Mouse (Mus musculus): ENCODE results near the gene Znrd1as.

The Znrd1as gene

DNA sequence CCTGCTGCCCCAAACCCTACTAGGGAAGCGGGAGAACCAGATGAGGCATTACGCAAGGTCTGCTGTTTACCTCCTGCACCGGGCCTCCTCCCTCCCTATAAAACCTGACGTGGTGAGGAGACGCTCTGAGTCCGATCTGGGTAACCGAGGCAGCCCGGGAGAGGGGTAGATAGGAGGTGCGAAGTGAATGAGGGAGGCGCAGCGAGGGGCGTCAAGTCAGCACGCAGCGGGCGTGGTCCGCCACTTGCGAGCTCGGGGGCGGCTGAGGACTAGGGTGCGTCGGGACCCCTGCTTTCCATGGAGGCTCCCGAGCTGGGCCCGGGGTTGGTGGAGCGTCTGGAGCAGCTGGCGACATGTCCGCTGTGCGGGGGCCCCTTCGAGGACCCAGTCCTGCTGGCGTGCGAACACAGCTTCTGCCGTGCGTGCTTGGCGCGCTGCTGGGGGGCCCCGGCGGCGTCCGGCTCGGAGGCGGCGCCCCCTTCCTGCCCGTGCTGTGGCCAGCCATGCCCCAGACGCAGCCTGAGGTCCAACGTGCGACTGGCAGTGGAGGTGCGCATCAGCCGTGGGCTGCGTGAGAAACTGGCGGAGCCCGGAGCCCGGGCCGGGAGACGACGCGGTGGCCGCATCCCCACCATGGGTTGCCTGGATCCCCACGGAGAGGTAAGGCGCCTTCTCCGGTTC is 15.5 kb upstream of the Znrd1as start, which contains the start of gene Rnf39:
TSS of gene Rnf39 (plus strand) at position 128 of the 681 bp plus-strand sequence.
- POLR2A ChIA-PET = interaction anchor here (0.6 to 2.2 kb wide), 15 partner anchors 13 to 255 kb away, joined by 3 to 6 read pairs (median 4); partner anchors contain the start of genes Gabbr1 (in 2 of the 4), Znrd1 (in 1 of the 4) and Znrd1as (in 1 of the 4)

DNA sequence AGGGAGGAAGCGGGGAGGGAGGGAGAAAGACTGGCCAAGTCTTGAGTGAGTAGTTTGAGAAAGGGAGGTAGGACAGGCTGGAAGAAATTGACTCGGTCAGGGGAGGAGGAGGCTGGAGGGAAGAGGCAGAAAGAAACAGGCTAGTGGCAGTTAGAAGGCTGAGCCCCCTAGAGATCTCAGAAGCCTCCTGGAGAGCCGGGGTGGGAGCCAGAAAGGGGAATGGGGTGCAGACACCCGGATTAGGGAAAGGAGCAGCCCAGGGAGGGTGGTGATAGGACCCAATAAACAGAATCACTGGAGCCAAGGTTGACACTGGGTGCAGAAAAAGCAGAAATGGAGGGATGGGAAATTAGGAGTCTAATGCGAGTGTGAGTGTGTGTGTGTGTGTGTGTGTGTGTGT is 14.7 kb upstream of the Znrd1as start:
- ChIA-PET POLR2A (interaction anchor here in 2 of 4 experiments (0.7 to 2.2 kb wide), 10 partner anchors 14 to 254 kb away, joined by 3 to 6 read pairs (median 3); partner anchors contain the start of genes H2-M5 (in 1 of the 2) and Trim15 (in 1 of the 2)), CTCF (no interaction called here)

More for the DNA sequence above, 15.5 kb upstream of the Znrd1as start, which contains the start of gene Rnf39:
- CTCF ChIA-PET = interaction anchor here in 2 of 4 experiments (0.5 to 0.6 kb wide), 3 partner anchors 20 to 94 kb away, joined by 3 to 9 read pairs (median 3); no protein-coding TSS in a partner anchor

DNA sequence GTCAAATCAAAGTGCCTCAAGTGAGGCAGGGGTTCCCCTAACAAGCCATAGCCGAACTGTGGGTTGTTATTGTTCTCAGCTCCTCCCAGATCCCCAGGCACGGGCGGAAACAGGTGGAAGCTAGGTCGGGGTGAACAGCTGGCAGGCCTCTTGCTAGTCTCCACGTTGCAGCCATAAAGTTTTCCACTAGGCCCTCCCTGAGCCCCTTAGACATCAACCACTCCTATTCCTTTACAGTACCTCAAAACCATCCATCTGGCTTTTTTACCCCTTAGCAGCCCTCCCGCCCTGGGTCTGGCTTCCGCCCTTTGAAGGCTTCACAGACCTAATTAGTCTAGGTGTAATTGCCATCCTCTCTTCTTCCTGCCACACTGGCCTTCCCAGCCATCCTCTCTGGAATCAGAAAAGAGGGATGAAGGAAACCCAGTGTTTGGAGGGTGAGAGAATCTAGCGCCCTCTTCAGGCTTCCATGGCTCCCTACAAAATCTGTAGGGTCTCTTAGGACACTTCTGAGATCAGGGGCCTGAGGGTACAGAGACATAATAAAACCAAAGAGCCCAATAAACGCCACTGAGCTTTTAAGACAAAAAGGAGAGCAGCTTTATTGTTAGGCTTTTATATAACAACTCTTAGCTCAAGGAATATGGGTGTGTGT is 14.1 kb upstream of the Znrd1as start:
- POLR2A ChIA-PET = interaction anchor here in 2 of 4 experiments (0.7 to 1.6 kb wide), 7 partner anchors 13 to 106 kb away, joined by 3 to 6 read pairs (median 3); partner anchors contain the start of genes H2-M5 (in 1 of the 2) and Trim15 (in 1 of the 2)
- CTCF ChIA-PET = no interaction called here

DNA sequence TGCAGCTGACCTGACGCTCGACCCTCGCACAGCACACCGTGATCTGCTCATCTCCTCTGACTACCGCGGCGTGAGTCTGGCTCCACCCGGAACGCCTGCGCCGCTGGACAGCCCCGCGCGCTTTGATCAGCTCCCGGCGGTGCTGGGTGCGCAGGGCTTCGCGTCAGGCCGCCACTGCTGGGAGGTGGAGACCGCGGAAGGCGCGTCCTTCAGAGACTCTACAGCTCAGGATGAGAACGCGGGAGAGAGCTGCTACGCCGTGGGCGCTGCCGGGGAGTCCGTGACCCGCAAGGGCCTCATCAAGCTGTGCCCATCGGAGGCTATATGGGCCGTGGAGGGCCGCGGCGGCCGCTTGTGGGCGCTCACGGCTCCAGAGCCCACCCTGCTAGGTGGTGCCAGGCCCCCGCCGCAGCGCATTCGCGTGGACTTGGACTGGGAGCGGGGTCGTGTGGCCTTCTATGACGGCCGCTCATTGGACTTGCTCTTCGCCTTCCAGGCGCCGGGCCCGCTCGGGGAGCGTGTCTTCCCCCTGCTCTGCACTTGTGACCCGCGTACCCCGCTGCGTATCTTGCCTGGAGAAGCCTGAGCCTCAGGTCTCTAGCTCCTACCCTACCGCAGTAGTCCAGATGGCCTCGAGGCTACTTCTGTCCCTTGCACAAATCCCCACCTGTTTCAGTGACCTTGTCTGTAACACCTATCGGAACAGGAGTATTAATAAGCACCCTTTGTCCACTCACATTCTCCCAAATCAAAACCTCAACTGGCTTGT is 11.2 kb upstream of the Znrd1as start:
- ChIA-PET CTCF (interaction anchor here (0.5 to 1.6 kb wide), 14 partner anchors 9 to 136 kb away, joined by 3 to 6 read pairs (median 4); partner anchors contain the start of genes Znrd1 (in 1 of the 4) and Znrd1as (in 1 of the 4)), POLR2A (interaction anchor here (0.6 to 2.4 kb wide), 46 partner anchors 10 to 251 kb away, joined by 3 to 17 read pairs (median 4); partner anchors contain the start of genes Znrd1 (in 4 of the 4), Znrd1as (in 4 of the 4), Gabbr1 (in 2 of the 4) and H2-M5 (in 1 of the 4))

DNA sequence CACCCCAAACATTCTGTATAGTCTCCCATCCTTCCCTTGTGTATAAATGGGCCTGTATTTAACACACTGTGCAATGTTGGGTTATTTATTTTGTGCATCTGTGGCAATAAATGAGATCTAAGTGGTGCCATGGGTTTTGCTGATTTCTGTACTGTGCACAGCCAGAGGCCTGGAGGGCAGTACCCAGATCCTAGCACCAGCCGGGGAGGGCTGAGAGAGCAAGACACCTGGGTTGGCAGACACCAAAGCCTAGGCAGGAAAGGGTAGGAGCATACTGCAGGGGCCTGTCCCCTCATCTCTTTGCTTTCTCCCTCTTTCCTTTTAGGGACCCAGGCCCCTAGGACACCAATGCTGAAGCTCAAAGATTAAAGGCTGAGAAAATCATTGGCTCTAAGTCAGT is 10.1 kb upstream of the Znrd1as start:
- CTCF ChIA-PET = interaction anchor here in 2 of 4 experiments (0.7 to 1.6 kb wide), 2 partner anchors 56 to 59 kb away, joined by 3 to 6 read pairs; no protein-coding TSS in a partner anchor
- POLR2A ChIA-PET = interaction anchor here in 2 of 4 experiments (0.9 to 1.8 kb wide), 6 partner anchors 12 to 112 kb away, joined by 3 to 7 read pairs (median 4); no protein-coding TSS in a partner anchor

DNA sequence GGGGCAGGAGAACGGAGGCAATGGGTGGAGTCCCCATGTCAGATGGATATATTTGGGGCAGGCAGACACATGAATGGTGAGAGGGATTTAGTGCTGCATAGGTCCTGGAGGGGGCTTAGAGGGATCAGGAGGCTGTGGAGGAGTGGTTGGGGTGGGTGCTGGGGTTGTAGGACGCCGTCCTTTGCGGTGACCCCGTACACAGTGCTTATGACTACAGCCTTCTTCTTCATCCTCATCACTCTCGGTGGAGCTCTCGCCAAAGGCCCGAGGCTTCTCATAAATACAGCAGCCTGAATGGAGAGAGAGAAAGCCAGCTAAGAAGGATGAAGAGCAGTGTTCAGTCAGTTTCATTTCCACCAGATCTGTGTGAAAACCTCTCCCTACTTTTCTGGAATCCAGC is 9.1 kb upstream of the Znrd1as start:
- ChIA-PET POLR2A (interaction anchor here in 2 of 4 experiments (0.6 to 1.1 kb wide), 5 partner anchors 9 to 1028 kb away, joined by 3 read pairs; partner anchors contain the start of genes Zfp57 (in 1 of the 2), Znrd1 (in 1 of the 2) and Znrd1as (in 1 of the 2)), CTCF (interaction anchor here in 1 of 4 experiments (1.2 kb wide), 1 partner anchor 34 kb away, joined by 3 read pairs; no protein-coding TSS in a partner anchor)

DNA sequence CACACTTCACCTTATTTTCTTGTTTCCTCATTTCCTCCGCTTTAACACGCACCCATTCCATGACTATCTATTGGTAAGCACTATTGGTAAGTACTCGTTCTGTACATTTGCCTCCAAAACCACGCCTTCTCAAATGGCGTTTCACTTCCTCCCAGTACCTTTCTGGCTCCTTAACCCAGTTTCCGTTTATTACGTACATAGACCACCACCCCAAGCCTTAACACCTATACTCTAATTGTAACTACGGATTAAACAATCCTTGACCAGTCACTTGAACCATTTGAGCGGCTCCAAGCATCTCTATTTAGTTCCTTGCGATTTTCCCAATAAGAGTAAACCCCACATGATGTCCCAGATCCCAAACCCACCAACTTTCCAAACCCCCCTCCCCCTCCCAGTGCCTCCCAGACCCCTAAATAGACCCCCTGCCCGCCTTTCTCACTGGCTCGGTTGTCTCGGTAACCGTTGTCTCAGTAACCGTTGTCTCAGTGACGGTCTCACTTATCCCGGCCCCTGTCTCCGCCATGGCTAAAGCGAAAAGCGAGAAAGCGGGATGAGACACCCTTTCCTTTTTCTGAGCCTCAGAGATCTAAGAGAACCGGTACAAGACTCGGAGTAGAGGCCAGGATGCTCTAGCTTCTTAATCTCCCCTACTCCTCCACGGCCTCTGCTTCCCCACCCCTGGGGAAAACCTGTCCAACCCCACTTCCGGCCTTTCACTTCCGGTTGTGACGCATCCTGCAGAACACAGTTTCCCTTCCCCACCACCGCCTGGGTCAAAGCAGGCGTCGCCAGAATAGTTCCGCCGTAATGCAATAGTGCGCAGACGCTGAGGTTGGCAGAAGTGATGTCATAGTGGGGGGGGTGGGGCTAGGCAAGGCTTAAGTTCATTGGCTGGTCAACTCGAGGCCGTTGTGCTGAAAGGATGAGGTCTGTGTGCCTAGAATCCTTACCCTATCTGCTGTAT is 7.1 kb upstream of the Znrd1as start, which contains the start of gene Ppp1r11:
TSS of gene Ppp1r11 (minus strand) at position 761 of the 967 bp plus-strand sequence.
- ChIA-PET CTCF (interaction anchor here in 1 of 4 experiments (0.6 kb wide), 1 partner anchor 37 kb away, joined by 4 read pairs; no protein-coding TSS in a partner anchor), POLR2A (interaction anchor here in 3 of 4 experiments (0.6 to 2.5 kb wide), 23 partner anchors 9 to 129 kb away, joined by 3 to 15 read pairs (median 4); partner anchors contain the start of gene 2410137M14Rik (in 1 of the 3))

DNA sequence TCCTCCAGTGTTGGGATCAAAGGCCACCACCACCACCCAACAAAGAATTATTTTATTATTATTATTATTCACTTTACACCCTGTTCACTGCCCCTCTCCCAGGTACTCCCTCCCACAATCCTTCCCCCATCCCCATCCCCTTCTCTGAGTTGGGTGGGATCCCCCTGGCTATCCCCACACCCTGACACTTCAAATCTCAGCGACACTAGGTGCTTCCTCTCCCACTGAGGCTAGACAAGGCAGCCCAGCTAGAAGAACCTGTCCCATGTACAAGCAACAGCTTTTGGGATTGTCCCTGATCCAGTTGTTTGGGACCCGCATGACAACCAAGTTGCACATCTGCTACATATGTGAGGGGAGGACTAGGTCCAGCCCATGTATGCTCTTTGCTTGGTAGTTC is 5.8 kb upstream of the Znrd1as start:
- ChIA-PET CTCF (no interaction called here), POLR2A (interaction anchor here (0.6 to 2.5 kb wide), 12 partner anchors 8 to 102 kb away, joined by 3 to 15 read pairs (median 4); no protein-coding TSS in a partner anchor)

DNA sequence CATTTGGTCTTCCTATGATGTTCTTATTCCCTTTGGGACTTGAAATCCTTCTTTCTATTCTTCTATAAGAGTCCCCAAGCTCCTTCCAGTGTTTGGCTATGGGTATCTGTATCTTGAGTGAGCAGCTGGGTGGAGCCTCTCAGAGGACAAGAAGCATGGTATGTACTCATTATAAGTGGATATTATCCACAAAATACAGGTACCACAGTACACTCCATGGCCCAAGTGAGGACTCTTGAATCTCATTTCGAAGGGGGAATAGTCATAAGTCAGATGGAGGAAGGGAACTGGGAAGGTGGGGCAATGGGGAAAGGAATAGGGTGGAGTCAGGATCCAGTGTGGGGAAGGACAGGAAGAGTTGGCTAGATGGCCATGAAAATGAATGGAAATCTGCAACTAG is 5.3 kb upstream of the Znrd1as start:
- CTCF ChIA-PET = no interaction called here

DNA sequence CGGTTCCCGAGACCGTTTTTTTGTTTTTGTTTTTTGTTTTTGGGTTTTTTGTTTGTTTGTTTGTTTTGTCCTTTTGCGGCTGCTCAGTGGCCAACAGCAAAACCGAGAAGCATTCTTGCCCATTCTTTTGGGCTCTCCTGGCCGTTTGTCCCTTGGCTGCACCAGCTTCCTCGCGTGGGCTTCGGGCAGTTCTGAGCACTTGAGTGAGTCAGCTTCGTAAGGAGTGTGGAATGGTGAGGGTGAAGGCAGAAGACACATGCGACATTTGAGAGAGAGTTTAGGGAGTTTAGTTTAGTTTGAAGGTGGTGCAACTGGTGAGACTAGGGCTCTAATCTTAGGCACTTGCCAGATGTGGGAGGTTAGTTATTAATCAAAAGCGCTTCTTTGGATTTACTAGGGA is 492 bp downstream of the Znrd1as start:
- POLR2A ChIA-PET = interaction anchor here (0.6 to 6.6 kb wide), 26 partner anchors 11 to 124 kb away, joined by 3 to 48 read pairs (median 6); partner anchors contain the start of genes 2410137M14Rik (in 3 of the 4), Gabbr1 (in 1 of the 4) and Rnf39 (in 1 of the 4)
- CTCF ChIA-PET = interaction anchor here in 1 of 4 experiments (0.9 kb wide), 1 partner anchor 12 kb away, joined by 3 read pairs; no protein-coding TSS in a partner anchor

More for the DNA sequence above, 5.3 kb upstream of the Znrd1as start:
- POLR2A ChIA-PET = interaction anchor here in 3 of 4 experiments (0.5 to 2.5 kb wide), 5 partner anchors 17 to 93 kb away, joined by 3 to 15 read pairs (median 3); partner anchors contain the start of gene Gabbr1 (in 1 of the 3)

DNA sequence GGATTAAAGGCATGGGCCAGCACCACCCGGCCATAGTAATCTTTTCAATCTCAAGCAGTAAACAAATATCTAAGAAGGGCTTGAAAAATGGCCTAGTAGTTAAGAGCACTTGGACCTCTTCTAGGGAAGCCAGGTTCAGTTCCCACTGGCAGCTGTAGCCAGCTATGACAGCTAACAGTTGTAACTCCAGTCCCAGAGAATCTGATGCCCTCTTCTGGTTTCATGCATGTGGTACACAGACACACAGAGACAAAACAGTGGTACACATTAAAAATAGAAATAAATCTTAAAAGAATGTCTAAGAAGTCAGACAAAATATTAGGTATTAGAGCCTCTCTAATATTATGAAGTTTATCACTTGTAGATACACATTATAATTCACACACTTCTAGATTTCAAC is 2.7 kb downstream of the Znrd1as start:
- ChIA-PET POLR2A (interaction anchor here (0.7 to 6.6 kb wide), 15 partner anchors 9 to 121 kb away, joined by 3 to 50 read pairs (median 6); partner anchors contain the start of genes 2410137M14Rik (in 2 of the 4), Gabbr1 (in 1 of the 4) and Ppp1r11 (in 1 of the 4)), CTCF (interaction anchor here in 1 of 4 experiments (0.6 kb wide), 1 partner anchor 9 kb away, joined by 3 read pairs; no protein-coding TSS in a partner anchor)

DNA sequence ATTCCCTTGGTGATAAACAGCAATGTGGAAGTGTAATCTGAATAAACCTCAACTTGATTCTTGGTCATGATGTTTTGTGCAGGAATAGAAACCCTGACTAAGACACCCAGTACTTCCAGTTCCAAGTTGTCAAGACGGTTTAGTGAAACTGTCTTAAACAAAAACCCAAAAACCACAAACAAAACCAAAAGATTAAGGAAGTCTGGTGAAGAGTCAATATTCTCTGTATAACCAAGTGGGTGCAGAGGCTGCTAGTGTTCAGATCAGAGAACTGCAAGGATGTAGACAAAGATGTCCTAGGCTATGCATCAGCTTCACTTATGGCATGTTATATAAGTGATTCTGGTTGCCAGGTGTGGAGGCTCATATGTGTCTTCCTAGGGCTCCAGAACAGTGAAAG is 8.5 kb downstream of the Znrd1as start:
- ChIA-PET POLR2A (interaction anchor here in 3 of 4 experiments (0.6 to 13.6 kb wide), 8 partner anchors 8 to 103 kb away, joined by 3 to 424 read pairs (median 3); partner anchors contain the start of genes 2410137M14Rik (in 1 of the 3), H2-M5 (in 1 of the 3) and Zfp57 (in 1 of the 3)), CTCF (interaction anchor here in 1 of 4 experiments (1.3 kb wide), 1 partner anchor 52 kb away, joined by 3 read pairs; no protein-coding TSS in a partner anchor)

DNA sequence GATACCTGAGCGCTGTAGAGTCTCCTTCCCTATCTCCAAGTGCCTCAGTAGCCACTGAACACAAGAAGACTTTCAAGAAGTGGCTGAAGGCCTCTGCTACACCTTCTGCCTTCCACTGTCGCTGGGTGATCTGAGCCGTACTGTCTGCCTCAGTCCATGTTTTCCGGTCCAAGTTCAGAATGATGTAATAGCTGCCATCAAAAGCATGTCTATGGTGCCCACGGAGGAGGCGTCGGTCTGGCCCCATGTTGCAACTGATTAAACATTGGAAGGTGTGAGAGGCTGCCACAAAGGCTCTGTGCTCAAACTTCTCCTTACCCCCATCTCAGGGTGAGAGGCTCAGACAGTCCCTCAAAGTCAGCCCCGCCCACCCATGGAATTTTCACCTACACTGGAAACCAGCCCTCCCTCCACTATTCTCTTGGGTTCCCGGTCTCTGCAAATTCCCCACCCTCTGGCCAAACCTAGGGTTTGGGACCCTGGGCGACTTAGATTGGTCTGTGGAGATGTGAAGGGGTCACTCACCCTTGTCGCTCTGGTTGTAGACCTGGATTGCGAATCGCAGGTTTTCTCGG is 12.0 kb downstream of the Znrd1as start:
- CTCF ChIA-PET = interaction anchor here in 2 of 4 experiments (0.8 to 1.4 kb wide), 4 partner anchors 10 to 79 kb away, joined by 3 to 7 read pairs (median 4); no protein-coding TSS in a partner anchor

DNA sequence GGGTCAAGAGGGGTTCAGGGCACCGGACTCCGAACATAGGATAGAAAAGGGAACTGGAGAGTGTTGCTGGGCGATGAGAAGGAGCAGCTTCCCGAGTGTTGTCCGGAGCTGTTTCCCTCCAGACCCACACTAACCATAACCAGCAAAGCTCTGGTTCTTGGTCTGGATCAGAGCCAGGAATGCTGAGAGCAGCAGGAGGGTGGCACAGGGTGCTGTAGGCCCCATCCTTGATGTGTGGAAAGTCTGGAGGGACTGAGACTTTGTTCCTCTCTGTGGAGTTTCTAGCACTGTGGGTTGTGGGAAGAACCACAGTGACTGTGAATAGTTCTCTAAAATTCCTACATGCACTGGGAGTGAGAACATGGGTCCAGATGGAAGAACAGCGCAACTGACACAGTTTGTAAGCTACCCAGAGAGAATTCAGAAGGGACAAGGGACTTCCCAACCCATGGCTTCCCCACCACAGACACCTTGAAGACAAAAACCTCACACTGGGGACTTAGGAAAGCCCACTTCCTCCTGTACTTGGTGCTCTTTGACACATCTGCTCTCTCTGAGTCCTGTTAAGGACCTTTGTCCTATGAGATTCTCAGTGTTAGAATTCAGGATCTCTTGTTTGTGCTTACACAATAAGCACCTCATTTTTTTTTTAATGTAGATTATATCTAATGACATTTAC is 12.9 kb downstream of the Znrd1as start:
- CTCF ChIA-PET = interaction anchor here in 2 of 4 experiments (0.8 to 1.4 kb wide), 4 partner anchors 10 to 79 kb away, joined by 3 to 7 read pairs (median 4); no protein-coding TSS in a partner anchor

More for the DNA sequence above, 12.0 kb downstream of the Znrd1as start:
- POLR2A ChIA-PET = interaction anchor here (0.6 to 13.6 kb wide), 46 partner anchors 8 to 1211 kb away, joined by 3 to 424 read pairs (median 5); partner anchors contain the start of genes 2410137M14Rik (in 4 of the 4), Znrd1 (in 3 of the 4), Znrd1as (in 3 of the 4) and H2-M5 (in 2 of the 4)

More for the DNA sequence above, 12.9 kb downstream of the Znrd1as start:
- POLR2A ChIA-PET = interaction anchor here (0.6 to 13.6 kb wide), 41 partner anchors 9 to 1063 kb away, joined by 3 to 424 read pairs (median 5); partner anchors contain the start of genes 2410137M14Rik (in 4 of the 4), H2-M5 (in 2 of the 4), Znrd1 (in 2 of the 4) and Znrd1as (in 2 of the 4)
